Mouse (Mus musculus): Measurements from ENCODE around the gene Lrrk1. TPM values are rescaled to one million over a fixed set of nuclear protein-coding genes. Genes with fewer than 3 reads are reported as not detected.

Lrrk1 gene
- total and polyA plus RNA-seq, 2 experiments from 2014 or later: 2.1 to 3.8 TPM

- ATAC-seq (ENCODE audit: low FRiP score) (no peak), DNase-seq (ENCODE audit: low spot score) (no peak)
- Histone ChIP-seq H3K36me3 (ENCODE audit: insufficient read depth, low read length) (no peaks in the 10 kb centered on the region), H3K4me3 (ENCODE audit: low read depth, low read length) (no peak overlapping the region), H3K4me2 (ENCODE audit: low read depth, low read length, poor library complexity, severe bottlenecking) (no peak overlapping the region), H3K27me3 (ENCODE audit: insufficient read depth, low read length) (no peaks in the 10 kb centered on the region), H3K4me1 (ENCODE audit: insufficient read depth, low read length) (no peaks in the 10 kb centered on the region), H3K9me3 (ENCODE audit: low read length) (no peaks in the 10 kb centered on the region), H3K27ac (ENCODE audit: low read depth, low read length) (no peak overlapping the region), H3K9ac (replicated peaks; ENCODE audit: low read length, poor library complexity, severe bottlenecking) (no peak overlapping the region)
- TF ChIP-seq CTCF (IDR thresholded peaks at IDR 0.05): no peak
- 95% methylated on average over 13 of the region's 13 CpGs for WGBS
These were observed 125.5 kb downstream of the Lrrk1 start for GRCm38 (mm10) chr7:66262570-66263156.

- H3K9ac ChIP-seq (replicated peaks; ENCODE audit: low read length, poor library complexity, severe bottlenecking): no peak overlapping the region
- H3K4me3 ChIP-seq (ENCODE audit: low read depth, low read length): no peak overlapping the region
- no peak for TF ChIP-seq CTCF (IDR thresholded peaks at IDR 0.05)
- ATAC-seq (ENCODE audit: low FRiP score) (peak; percentile 47; the same call in 1 of the 2 replicates), DNase-seq (ENCODE audit: low spot score) (peak; percentile 82)
- H3K27ac ChIP-seq (ENCODE audit: low read depth, low read length): no peak overlapping the region
- no peaks in the 10 kb centered on the region for H3K36me3 ChIP-seq (ENCODE audit: insufficient read depth, low read length)
- H3K4me2 ChIP-seq (ENCODE audit: low read depth, low read length, poor library complexity, severe bottlenecking): no peak overlapping the region
- no peaks in the 10 kb centered on the region for H3K27me3 ChIP-seq (ENCODE audit: insufficient read depth, low read length)
- no peaks in the 10 kb centered on the region for H3K9me3 ChIP-seq (ENCODE audit: low read length)
- 47% methylated on average over 7 of the region's 7 CpGs for WGBS
- H3K4me1 ChIP-seq (ENCODE audit: insufficient read depth, low read length): no peaks in the 10 kb centered on the region
These were observed 127.3 kb downstream of the Lrrk1 start for GRCm38 (mm10) chr7:66260763-66261390.

DNA sequence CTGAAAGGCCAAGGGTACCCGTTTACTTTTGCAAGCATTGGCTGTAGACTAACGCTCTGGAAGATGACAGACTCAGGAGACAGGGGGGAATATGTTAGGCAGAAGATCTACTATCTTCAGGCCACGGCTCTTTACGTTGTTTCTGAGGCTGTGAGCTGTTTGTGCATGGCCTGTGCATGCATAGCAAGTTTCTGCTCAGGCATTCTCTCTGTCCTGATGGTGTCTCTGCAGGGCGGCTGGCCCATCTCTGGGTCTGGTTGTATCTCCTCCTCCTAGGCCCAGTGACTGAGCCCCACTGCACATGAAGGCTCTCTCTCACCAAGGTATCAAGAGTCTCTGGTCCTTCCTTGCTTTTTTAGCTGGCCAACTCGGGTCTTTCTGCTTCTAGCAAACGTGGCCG, 127.9 kb downstream of the Lrrk1 start:
- WGBS: 89% methylated on average over 8 of the region's 8 CpGs
- H3K36me3 ChIP-seq (ENCODE audit: insufficient read depth, low read length): no peaks in the 10 kb centered on the region
- no peak overlapping the region for H3K27ac ChIP-seq (ENCODE audit: low read depth, low read length)
- no peaks in the 10 kb centered on the region for H3K9me3 ChIP-seq (ENCODE audit: low read length)
- DNase-seq (ENCODE audit: low spot score): no peak
- H3K9ac ChIP-seq (replicated peaks; ENCODE audit: low read length, poor library complexity, severe bottlenecking): no peak overlapping the region
- H3K4me3 ChIP-seq (ENCODE audit: low read depth, low read length): no peak overlapping the region
- H3K4me2 ChIP-seq (ENCODE audit: low read depth, low read length, poor library complexity, severe bottlenecking): no peak overlapping the region
- no peaks in the 10 kb centered on the region for H3K4me1 ChIP-seq (ENCODE audit: insufficient read depth, low read length)
- TF ChIP-seq CTCF (IDR thresholded peaks at IDR 0.05): no peak
- no peak for ATAC-seq (ENCODE audit: low FRiP score)
- H3K27me3 ChIP-seq (ENCODE audit: insufficient read depth, low read length): no peaks in the 10 kb centered on the region

- no peak for TF ChIP-seq CTCF (IDR thresholded peaks at IDR 0.05)
- Histone ChIP-seq H3K4me2 (ENCODE audit: low read depth, low read length, poor library complexity, severe bottlenecking) (no peak overlapping the region), H3K4me3 (ENCODE audit: low read depth, low read length) (no peak overlapping the region), H3K36me3 (ENCODE audit: insufficient read depth, low read length) (no peaks in the 10 kb centered on the region), H3K4me1 (ENCODE audit: insufficient read depth, low read length) (no peaks in the 10 kb centered on the region), H3K9ac (replicated peaks; ENCODE audit: low read length, poor library complexity, severe bottlenecking) (no peak overlapping the region), H3K9me3 (ENCODE audit: low read length) (no peaks in the 10 kb centered on the region), H3K27ac (ENCODE audit: low read depth, low read length) (no peak overlapping the region), H3K27me3 (ENCODE audit: insufficient read depth, low read length) (no peaks in the 10 kb centered on the region)
- ATAC-seq (ENCODE audit: low FRiP score) (no peak), DNase-seq (ENCODE audit: low spot score) (no peak)
- WGBS: 92% methylated on average over 14 of the region's 14 CpGs
These were observed 128.5 kb downstream of the Lrrk1 start for GRCm38 (mm10) chr7:66259436-66260206.

GRCm38 (mm10) chr7:66258997-66259396, 129.2 kb downstream of the Lrrk1 start:
- Histone ChIP-seq H3K27me3 (ENCODE audit: insufficient read depth, low read length) (no peaks in the 10 kb centered on the region), H3K4me2 (ENCODE audit: low read depth, low read length, poor library complexity, severe bottlenecking) (no peak overlapping the region), H3K9ac (replicated peaks; ENCODE audit: low read length, poor library complexity, severe bottlenecking) (no peak overlapping the region), H3K4me3 (ENCODE audit: low read depth, low read length) (no peak overlapping the region), H3K9me3 (ENCODE audit: low read length) (no peaks in the 10 kb centered on the region), H3K27ac (ENCODE audit: low read depth, low read length) (no peak overlapping the region), H3K4me1 (ENCODE audit: insufficient read depth, low read length) (no peaks in the 10 kb centered on the region), H3K36me3 (ENCODE audit: insufficient read depth, low read length) (no peaks in the 10 kb centered on the region)
- DNase-seq (ENCODE audit: low spot score): no peak
- TF ChIP-seq CTCF (IDR thresholded peaks at IDR 0.05): no peak
- no peak for ATAC-seq (ENCODE audit: low FRiP score)
- 86% methylated on average over 5 of the region's 5 CpGs for WGBS

GRCm38 (mm10) chr7:66257232-66257631, 130.9 kb downstream of the Lrrk1 start:
- Histone ChIP-seq H3K4me3 (ENCODE audit: low read depth, low read length) (no peak overlapping the region), H3K27me3 (ENCODE audit: insufficient read depth, low read length) (no peaks in the 10 kb centered on the region), H3K27ac (ENCODE audit: low read depth, low read length) (no peak overlapping the region), H3K4me2 (ENCODE audit: low read depth, low read length, poor library complexity, severe bottlenecking) (no peak overlapping the region), H3K4me1 (ENCODE audit: insufficient read depth, low read length) (no peaks in the 10 kb centered on the region), H3K36me3 (ENCODE audit: insufficient read depth, low read length) (no peaks in the 10 kb centered on the region), H3K9ac (replicated peaks; ENCODE audit: low read length, poor library complexity, severe bottlenecking) (no peak overlapping the region), H3K9me3 (ENCODE audit: low read length) (no peaks in the 10 kb centered on the region)
- 87% methylated on average over 5 of the region's 5 CpGs for WGBS
- DNase-seq (ENCODE audit: low spot score): no peak
- no peak for TF ChIP-seq CTCF (IDR thresholded peaks at IDR 0.05)
- no peak for ATAC-seq (ENCODE audit: low FRiP score)
